Mouse (Mus musculus): ENCODE results near the gene Olfr961. TPM values are rescaled to one million over a fixed set of nuclear protein-coding genes. Genes with fewer than 3 reads are reported as not detected.

Gene Olfr961
- total and polyA plus RNA-seq, 3 experiments: not detected

GRCm38 (mm10) chr9:39624711-39625110, 20.2 kb upstream of the Olfr961 start:
- no peak for TF ChIP-seq CHD2 (IDR thresholded peaks at IDR 0.05; ENCODE audit: low read length)
- TF ChIP-seq MAZ (IDR thresholded peaks at IDR 0.05; ENCODE audit: low read depth, low read length): no peak
- no peak for TF ChIP-seq POLR2AphosphoS2 (IDR thresholded peaks at IDR 0.05; ENCODE audit: low read depth, low read length)
- TF ChIP-seq POLR2A (IDR thresholded peaks at IDR 0.05; ENCODE audit: low read depth, low read length): no peak
- H3K9me3 ChIP-seq (replicated peaks; ENCODE audit: low read length): no peaks in the 10 kb centered on the region
- DNase-seq (ENCODE audit: extremely low read depth): no peak
- peaks cover 0 to 6% of the 10 kb centered on the region in 2 experiments; a peak in 2 of 4 replicates for H3K4me1 ChIP-seq (ENCODE audit: control insufficient read depth in 1 of 2, insufficient read depth in 2 of 2)
- no peak overlapping the region for H3K9ac ChIP-seq (ENCODE audit: insufficient read depth, low read depth)
- no peaks in the 10 kb centered on the region for H3K36me3 ChIP-seq (replicated peaks in 1 of 2; ENCODE audit: control insufficient read depth in 1 of 2, insufficient read depth in 1 of 2, low read length in 1 of 2)
- H3K4me3 ChIP-seq (replicated peaks in 1 of 3; ENCODE audit: low read depth in 2 of 3, low read length in 2 of 3, poor library complexity in 1 of 3): no peak overlapping the region
- in situ Hi-C loops (cut with MboI; ENCODE audit: low pct_ligation_motif_present, low pct_unique_long_range_greater_than_20kb, low sequenced_read_pairs) (no loop called here), dilution Hi-C loops (cut with MboI; ENCODE audit: extremely low pct_ligation_motif_present, extremely low pct_unique_long_range_greater_than_20kb, low sequenced_read_pairs) (no loop called here)
- no peaks in the 10 kb centered on the region for H3K27me3 ChIP-seq (replicated peaks)
- no peak overlapping the region for H3K27ac ChIP-seq (ENCODE audit: insufficient read depth, low read depth)
- H3K4me2 ChIP-seq (ENCODE audit: insufficient read depth, low read depth, poor library complexity, severe bottlenecking): no peak overlapping the region
- H3K79me2 ChIP-seq (replicated peaks; ENCODE audit: control insufficient read depth, extremely low read depth, insufficient read depth, poor library complexity, severe bottlenecking): no peaks in the 10 kb centered on the region

- H3K79me2 ChIP-seq (replicated peaks; ENCODE audit: control insufficient read depth, extremely low read depth, insufficient read depth, poor library complexity, severe bottlenecking): no peaks in the 10 kb centered on the region
- no peak overlapping the region for H3K4me2 ChIP-seq (ENCODE audit: insufficient read depth, low read depth, poor library complexity, severe bottlenecking)
- TF ChIP-seq USF1 (IDR thresholded peaks at IDR 0.05; ENCODE audit: low read depth, low read length): no peak
- TF ChIP-seq CHD1 (IDR thresholded peaks at IDR 0.05; ENCODE audit: low read depth, low read length): no peak
- TF ChIP-seq ETS1 (conservative IDR thresholded peaks at IDR 0.05; ENCODE audit: low read depth, low read length): no peak
- no peak for TF ChIP-seq IRF4 (IDR thresholded peaks at IDR 0.05; ENCODE audit: low read depth, low read length)
- no peak for TF ChIP-seq BHLHE40 (IDR thresholded peaks at IDR 0.05; ENCODE audit: low read depth, low read length)
- TF ChIP-seq MEF2A (IDR thresholded peaks at IDR 0.05; ENCODE audit: borderline replicate concordance, low read depth, low read length): no peak
- no peak for TF ChIP-seq SIN3A (IDR thresholded peaks at IDR 0.05; ENCODE audit: low read length)
- TF ChIP-seq MAX (IDR thresholded peaks at IDR 0.05; ENCODE audit: low read length): no peak
- no peak for TF ChIP-seq ZMIZ1 (IDR thresholded peaks at IDR 0.05; ENCODE audit: low read depth, low read length)
- no peak for TF ChIP-seq JUND (conservative IDR thresholded peaks at IDR 0.05; ENCODE audit: low read depth, low read length)
- H3K9me3 ChIP-seq (replicated peaks; ENCODE audit: low read length): no peaks in the 10 kb centered on the region
- H3K9ac ChIP-seq (ENCODE audit: insufficient read depth, low read depth): no peak overlapping the region
- no peak for DNase-seq (ENCODE audit: extremely low read depth)
- H3K4me3 ChIP-seq (replicated peaks in 1 of 3; ENCODE audit: low read depth in 2 of 3, low read length in 2 of 3, poor library complexity in 1 of 3): no peak overlapping the region
- no peak overlapping the region for H3K27ac ChIP-seq (ENCODE audit: insufficient read depth, low read depth)
- H3K4me1 ChIP-seq (ENCODE audit: control insufficient read depth in 1 of 2, insufficient read depth in 2 of 2): peaks cover 0 to 6% of the 10 kb centered on the region in 2 experiments; a peak in 2 of 4 replicates
- no peaks in the 10 kb centered on the region for H3K27me3 ChIP-seq (replicated peaks)
- dilution Hi-C loops (cut with MboI; ENCODE audit: extremely low pct_ligation_motif_present, extremely low pct_unique_long_range_greater_than_20kb, low sequenced_read_pairs) (no loop called here), in situ Hi-C loops (cut with MboI; ENCODE audit: low pct_ligation_motif_present, low pct_unique_long_range_greater_than_20kb, low sequenced_read_pairs) (no loop called here)
- H3K36me3 ChIP-seq (replicated peaks in 1 of 2; ENCODE audit: control insufficient read depth in 1 of 2, insufficient read depth in 1 of 2, low read length in 1 of 2): no peaks in the 10 kb centered on the region
Observed at GRCm38 (mm10) chr9:39629069-39629468, 15.8 kb upstream of the Olfr961 start.

GRCm38 (mm10) chr9:39633913-39634594, 10.8 kb upstream of the Olfr961 start:
- Histone ChIP-seq H3K4me2 (ENCODE audit: insufficient read depth, low read depth, poor library complexity, severe bottlenecking) (no peak overlapping the region), H3K9ac (ENCODE audit: insufficient read depth, low read depth) (no peak overlapping the region), H3K9me3 (replicated peaks; ENCODE audit: low read length) (no peaks in the 10 kb centered on the region), H3K4me1 (ENCODE audit: control insufficient read depth in 1 of 2, insufficient read depth in 2 of 2) (no peaks in the 10 kb centered on the region), H3K27ac (ENCODE audit: insufficient read depth, low read depth) (no peak overlapping the region), H3K36me3 (replicated peaks in 1 of 2; ENCODE audit: control insufficient read depth in 1 of 2, insufficient read depth in 1 of 2, low read length in 1 of 2) (no peaks in the 10 kb centered on the region), H3K79me2 (replicated peaks; ENCODE audit: control insufficient read depth, extremely low read depth, insufficient read depth, poor library complexity, severe bottlenecking) (no peaks in the 10 kb centered on the region), H3K27me3 (replicated peaks) (no peaks in the 10 kb centered on the region), H3K4me3 (replicated peaks in 1 of 3; ENCODE audit: low read depth in 2 of 3, low read length in 2 of 3, poor library complexity in 1 of 3) (no peak overlapping the region)
- TF ChIP-seq MEF2A (IDR thresholded peaks at IDR 0.05; ENCODE audit: borderline replicate concordance, low read depth, low read length): no peak
- no peak for TF ChIP-seq PAX5 (IDR thresholded peaks at IDR 0.05; ENCODE audit: low read length)
- no peak for TF ChIP-seq RCOR1 (conservative IDR thresholded peaks at IDR 0.05; ENCODE audit: low read depth, low read length)
- TF ChIP-seq JUND (conservative IDR thresholded peaks at IDR 0.05; ENCODE audit: low read depth, low read length): no peak
- no peak for TF ChIP-seq MXI1 (IDR thresholded peaks at IDR 0.05; ENCODE audit: low read depth, low read length)
- TF ChIP-seq GABPA (IDR thresholded peaks at IDR 0.05; ENCODE audit: insufficient replicate concordance, low read depth, low read length): no peak
- no peak for TF ChIP-seq USF1 (IDR thresholded peaks at IDR 0.05; ENCODE audit: low read depth, low read length)
- no peak for TF ChIP-seq POLR2AphosphoS2 (IDR thresholded peaks at IDR 0.05; ENCODE audit: low read depth, low read length)
- TF ChIP-seq EP300 (IDR thresholded peaks at IDR 0.05; ENCODE audit: low read length): no peak
- TF ChIP-seq MAZ (IDR thresholded peaks at IDR 0.05; ENCODE audit: low read depth, low read length): no peak
- in situ Hi-C loops (cut with MboI; ENCODE audit: low pct_ligation_motif_present, low pct_unique_long_range_greater_than_20kb, low sequenced_read_pairs) (no loop called here), dilution Hi-C loops (cut with MboI; ENCODE audit: extremely low pct_ligation_motif_present, extremely low pct_unique_long_range_greater_than_20kb, low sequenced_read_pairs) (no loop called here)
- no peak for DNase-seq (ENCODE audit: extremely low read depth)
